Comparison of ENCODE assay signal across 8 mouse cellular contexts in the genomic region with DNA sequence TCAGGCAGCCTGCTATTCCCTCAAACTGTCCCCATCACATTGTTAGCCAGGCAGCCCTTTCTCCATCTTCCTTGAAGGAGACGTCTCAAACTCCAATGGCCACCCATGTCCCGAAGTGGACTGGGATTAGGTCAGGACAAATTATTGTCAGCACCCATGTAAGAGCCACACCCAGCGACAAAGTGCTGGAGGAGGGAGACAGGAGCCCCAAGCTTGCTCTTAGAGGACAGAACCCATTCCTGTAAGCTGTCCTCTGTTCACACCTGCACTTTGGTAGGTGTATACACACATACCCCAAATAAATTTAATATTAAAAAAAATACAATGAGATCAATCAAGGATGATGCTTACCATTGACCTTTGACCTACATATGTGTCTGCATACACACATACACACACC. TPM values are rescaled to one million over a fixed set of nuclear protein-coding genes. Genes with fewer than 3 reads are reported as not detected.
DNase-seq lines count a peak whose midpoint lies in the region; ATAC-seq and TF ChIP-seq lines count a peak whose summit lies in the region.

No protein-coding gene starts in this region.

- ATAC-seq in hindbrain, embryonic 16.5 days: no peak; the same call in 1 of the 2 replicates
- ATAC-seq in midbrain, embryonic 15.5 days (replicated peaks): peak; percentile 64
- no peak for ATAC-seq in megakaryocyte progenitor cell, adult 5-6 weeks (replicated peaks; ENCODE audit: poor library complexity)

- intact Hi-C loops in left cerebral cortex, postnatal 10 days (cut with DNase I): no loop called here

- TF ChIP-seq POLR2A in kidney, adult 2 months (IDR thresholded peaks at IDR 0.05; ENCODE audit: low read depth, low read length): no peak
- TF ChIP-seq POLR2A in cortical plate, adult 2 months (IDR thresholded peaks at IDR 0.05; ENCODE audit: extremely low read depth, insufficient read depth, low read length): no peak

- H3K27ac ChIP-seq in kidney, adult 2 months (ENCODE audit: insufficient read depth, low read depth, low read length): peak overlapping the region; percentile 53; the same call in 1 of the 2 replicates
- peak overlapping the region; percentile 94 for H3K27ac ChIP-seq in cortical plate, adult 2 months (ENCODE audit: insufficient read depth, low read length)
- H3K27ac ChIP-seq in hindbrain, embryonic 16.5 days (ENCODE audit: low read depth, low read length): peak overlapping the region; percentile 80
- H3K27ac ChIP-seq in midbrain, embryonic 15.5 days: peak overlapping the region; percentile 86

- H3K9ac ChIP-seq in hindbrain, embryonic 16.5 days (ENCODE audit: low read depth, low read length): peak overlapping the region; percentile 53
- H3K9ac ChIP-seq in midbrain, embryonic 15.5 days: peak overlapping the region; percentile 41

- no peaks in the 10 kb centered on the region for H3K27me3 ChIP-seq in kidney, adult 2 months (replicated peaks; ENCODE audit: control insufficient read depth, insufficient read depth, low read length)
- H3K27me3 ChIP-seq in hindbrain, embryonic 16.5 days (replicated peaks; ENCODE audit: control insufficient read depth, insufficient read depth, low read length): no peaks in the 10 kb centered on the region
- no peaks in the 10 kb centered on the region for H3K27me3 ChIP-seq in midbrain, embryonic 15.5 days (replicated peaks)

- no peak for DNase-seq in kidney, adult 2 months
- no peak for DNase-seq in kidney, postnatal 10 days
- DNase-seq in left cerebral cortex, postnatal 10 days (ENCODE audit: extremely low spot score in 1 of 2, low spot score in 2 of 2): no peak
- DNase-seq in layer of hippocampus, adult 11-12 months (ENCODE audit: low spot score): no peak

- no peak for TF ChIP-seq CTCF in kidney, adult 2 months (conservative IDR thresholded peaks at IDR 0.05; ENCODE audit: insufficient read depth, insufficient read length, low read depth, low read length)
- no peak for TF ChIP-seq CTCF in cortical plate, adult 2 months (IDR thresholded peaks at IDR 0.05; ENCODE audit: extremely low read depth, insufficient read depth, low read length)

- H3K4me3 ChIP-seq in kidney, adult 2 months (ENCODE audit: insufficient read depth, low read depth, low read length): peak overlapping the region; percentile 56
- peak overlapping the region; percentile 50 for H3K4me3 ChIP-seq in cortical plate, adult 2 months (ENCODE audit: insufficient read depth, low read length)
- peak overlapping the region; percentile 61 for H3K4me3 ChIP-seq in hindbrain, embryonic 16.5 days (ENCODE audit: low read length)
- peak overlapping the region; percentile 54 for H3K4me3 ChIP-seq in midbrain, embryonic 15.5 days

- H3K4me2 ChIP-seq in hindbrain, embryonic 16.5 days (ENCODE audit: low read length): peak overlapping the region; percentile 57
- H3K4me2 ChIP-seq in midbrain, embryonic 15.5 days: peak overlapping the region; percentile 53

- peaks cover 3% of the 10 kb centered on the region; the same call in 1 of the 2 replicates for H3K4me1 ChIP-seq in kidney, adult 2 months (ENCODE audit: control insufficient read depth, insufficient read depth, low read length)
- H3K4me1 ChIP-seq in cortical plate, adult 2 months (ENCODE audit: control insufficient read depth, insufficient read depth, low read length): no peaks in the 10 kb centered on the region
- H3K4me1 ChIP-seq in hindbrain, embryonic 16.5 days (ENCODE audit: control insufficient read depth, insufficient read depth, low read depth, low read length): no peaks in the 10 kb centered on the region; the same call in 1 of the 2 replicates
- peaks cover 7% of the 10 kb centered on the region; the same call in 1 of the 2 replicates for H3K4me1 ChIP-seq in midbrain, embryonic 15.5 days

- WGBS in kidney, adult 2 months: 19% methylated on average over 3 of the region's 3 CpGs
- 17% methylated on average over 3 of the region's 3 CpGs for WGBS in hindbrain, embryonic 16.5 days
- WGBS in midbrain, embryonic 15.5 days: 38% methylated on average over 3 of the region's 3 CpGs

- no peaks in the 10 kb centered on the region for H3K36me3 ChIP-seq in kidney, adult 2 months (ENCODE audit: control insufficient read depth, insufficient read depth, low read length)
- H3K36me3 ChIP-seq in hindbrain, embryonic 16.5 days (ENCODE audit: control insufficient read depth, insufficient read depth, low read length): no peaks in the 10 kb centered on the region
- H3K36me3 ChIP-seq in midbrain, embryonic 15.5 days (replicated peaks): no peaks in the 10 kb centered on the region

- H3K9me3 ChIP-seq in hindbrain, embryonic 16.5 days (ENCODE audit: control insufficient read depth, low read length): peaks cover 2% of the 10 kb centered on the region; the same call in 1 of the 2 replicates
- H3K9me3 ChIP-seq in midbrain, embryonic 15.5 days: no peaks in the 10 kb centered on the region

RNA-seq across cellular contexts. Expression of a gene that starts 0.5 kb away (rescaled TPM):
- polyA plus RNA-seq in kidney, adult 2 months (2012; rRNA removed): 7.6 and 8.4 TPM in 2 replicates
- polyA plus RNA-seq in cortical plate, adult 2 months (2012; rRNA removed): 25.5 and 26.1 TPM in 2 replicates
- polyA plus RNA-seq in hindbrain, embryonic 16.5 days (2015; fragmentation: Nextera tagmentation; extraction: Ambion mirVana): 34.2 and 41.4 TPM in 2 replicates
- polyA plus RNA-seq in midbrain, embryonic 15.5 days (2015; fragmentation: Nextera tagmentation; extraction: Ambion mirVana): 40.7 and 42.0 TPM in 2 replicates
- total RNA-seq in left cerebral cortex, postnatal 10 days (2021): 10 to 100 TPM; 34.3 to 36.7 TPM
- total RNA-seq in megakaryocyte progenitor cell, adult 5-6 weeks (2015): 53.5 and 64.6 TPM in 2 replicates
- total RNA-seq in megakaryocyte progenitor cell, adult 5-6 weeks (2017): 79.2 and 81.6 TPM in 2 replicates

RNA-seq across cellular contexts. Expression of a gene that starts 15.2 kb away (rescaled TPM):
- polyA plus RNA-seq in kidney, adult 2 months (2012; rRNA removed): 1.4 and 3.4 TPM in 2 replicates
- polyA plus RNA-seq in cortical plate, adult 2 months (2012; rRNA removed): 1.7 and 1.9 TPM in 2 replicates
- polyA plus RNA-seq in hindbrain, embryonic 16.5 days (2015; fragmentation: Nextera tagmentation; extraction: Ambion mirVana): 0.28 and 0.29 TPM in 2 replicates
- polyA plus RNA-seq in midbrain, embryonic 15.5 days (2015; fragmentation: Nextera tagmentation; extraction: Ambion mirVana): 0.13 and 0.18 TPM in 2 replicates
- total RNA-seq in left cerebral cortex, postnatal 10 days (2021): 1 to 10 TPM; 1.4 to 1.5 TPM
- 73.0 and 75.7 TPM in 2 replicates for total RNA-seq in megakaryocyte progenitor cell, adult 5-6 weeks (2015)
- total RNA-seq in megakaryocyte progenitor cell, adult 5-6 weeks (2017): 98.9 and 103 TPM in 2 replicates

RNA-seq across cellular contexts. Expression of a gene that starts 56.8 kb away (rescaled TPM):
- polyA plus RNA-seq in kidney, adult 2 months (2012; rRNA removed): 28.9 and 42.2 TPM in 2 replicates
- polyA plus RNA-seq in cortical plate, adult 2 months (2012; rRNA removed): 0.65 and 1.1 TPM in 2 replicates
- polyA plus RNA-seq in hindbrain, embryonic 16.5 days (2015; fragmentation: Nextera tagmentation; extraction: Ambion mirVana): 0.25 and 0.49 TPM in 2 replicates
- polyA plus RNA-seq in midbrain, embryonic 15.5 days (2015; fragmentation: Nextera tagmentation; extraction: Ambion mirVana): 0.27 and 0.46 TPM in 2 replicates
- under 1 TPM; 0.57 to 0.73 TPM for total RNA-seq in left cerebral cortex, postnatal 10 days (2021)
- not detected in 2 replicates for total RNA-seq in megakaryocyte progenitor cell, adult 5-6 weeks (2015)
- total RNA-seq in megakaryocyte progenitor cell, adult 5-6 weeks (2017): not detected in 2 replicates

RNA-seq across cellular contexts. Expression of a gene that starts 57.6 kb away (rescaled TPM):
- polyA plus RNA-seq in kidney, adult 2 months (2012; rRNA removed): 58.4 and 84.2 TPM in 2 replicates
- 203 and 219 TPM in 2 replicates for polyA plus RNA-seq in cortical plate, adult 2 months (2012; rRNA removed)
- 65.0 and 65.9 TPM in 2 replicates for polyA plus RNA-seq in hindbrain, embryonic 16.5 days (2015; fragmentation: Nextera tagmentation; extraction: Ambion mirVana)
- 67.6 and 72.9 TPM in 2 replicates for polyA plus RNA-seq in midbrain, embryonic 15.5 days (2015; fragmentation: Nextera tagmentation; extraction: Ambion mirVana)
- 100 to 1,000 TPM; 231 to 242 TPM for total RNA-seq in left cerebral cortex, postnatal 10 days (2021)
- 11.9 and 14.4 TPM in 2 replicates for total RNA-seq in megakaryocyte progenitor cell, adult 5-6 weeks (2015)
- 16.3 and 25.5 TPM in 2 replicates for total RNA-seq in megakaryocyte progenitor cell, adult 5-6 weeks (2017)

Comparison
In these comparisons a context has a peak if more than half of its experiments do, and no peak if none do; other contexts are left out.
1. RNA of a gene that starts 56.8 kb away (polyA plus RNA-seq): 28.9 to 42.2 TPM in kidney, adult 2 months; 0.65 to 1.1 TPM in cortical plate, adult 2 months, 0.25 to 0.49 TPM in hindbrain, embryonic 16.5 days and 0.27 to 0.46 TPM in midbrain, embryonic 15.5 days; every median in the first group is over 10 times any median in the second.
2. Peak in every context shown above with its lines, with median percentiles within 50 percentile points of each other: H3K27ac ChIP-seq and H3K4me3 ChIP-seq.